Mouse (Mus musculus): ENCODE measurements around the gene Taf12. TPM values are rescaled to one million over a fixed set of nuclear protein-coding genes. Genes with fewer than 3 reads are reported as not detected.
A peak's percentile ranks its signal among the peaks of the same experiment; 100 is the strongest.

Gene Taf12
- total and polyA plus RNA-seq, 3 experiments, result 16.1 to 34.6 (median 29.8) TPM

DNA sequence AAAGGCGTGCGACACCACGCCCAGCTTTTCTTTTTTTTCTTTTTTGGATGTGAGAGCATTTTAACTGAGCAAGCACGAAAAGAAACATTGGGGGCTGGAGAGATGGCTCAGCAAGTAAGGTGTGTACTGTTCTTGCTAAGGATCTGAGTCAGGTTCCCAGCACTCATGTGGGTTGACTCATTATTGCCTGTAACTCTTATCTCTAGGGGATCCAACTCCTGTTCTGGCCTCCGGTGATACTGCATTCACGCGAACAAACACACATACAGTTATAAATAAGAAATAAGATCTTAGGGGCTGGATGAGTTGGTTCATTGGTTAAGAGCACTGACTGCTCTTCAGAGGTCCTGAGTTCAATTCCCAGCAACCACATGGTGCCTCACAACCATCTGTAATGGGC is 10.9 kb upstream of the Taf12 start:
- 94% methylated on average over 7 of the region's 7 CpGs for WGBS

DNA sequence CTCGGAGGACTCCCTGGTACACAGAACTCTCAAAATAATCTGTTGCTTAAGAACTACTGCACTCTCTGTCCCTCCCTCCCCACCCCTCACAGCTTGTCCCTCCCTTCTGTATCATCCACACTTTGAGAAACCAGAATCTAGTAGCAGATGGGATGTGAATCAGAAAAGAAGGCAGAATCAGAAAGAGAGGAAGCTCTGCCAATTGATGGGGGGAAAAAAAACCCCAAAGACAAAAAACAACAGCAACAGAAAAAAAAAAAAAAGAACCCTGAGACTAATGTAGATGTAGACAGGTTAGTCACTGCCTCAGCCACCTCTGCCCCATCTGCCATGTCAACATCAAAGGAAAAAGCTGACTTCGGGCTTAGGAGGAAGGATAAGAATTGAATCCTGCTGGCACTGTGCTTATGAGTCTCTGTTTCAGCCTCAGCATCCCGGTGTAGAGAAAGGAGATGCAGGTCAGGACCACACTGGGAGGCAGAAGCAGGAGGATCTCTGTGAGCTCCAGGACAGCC is 7.3 kb upstream of the Taf12 start:
- no peaks in the 10 kb centered on the region for H3K4me1 ChIP-seq (ENCODE audit: control insufficient read depth, insufficient read depth, low read length)
- no peak overlapping the region for H3K4me3 ChIP-seq
- no peak overlapping the region for H3K9ac ChIP-seq (ENCODE audit: low read depth, low read length)
- no peaks in the 10 kb centered on the region for H3K79me2 ChIP-seq (replicated peaks; ENCODE audit: control insufficient read depth, insufficient read depth, low read length)
- H3K27me3 ChIP-seq (ENCODE audit: control insufficient read depth, insufficient read depth, low read length), result no peaks in the 10 kb centered on the region
- DNase-seq, result no peak
- WGBS, result 64% methylated on average over 3 of the region's 3 CpGs
- no peak for TF ChIP-seq POLR2A (IDR thresholded peaks at IDR 0.05; ENCODE audit: insufficient read depth, low read depth, low read length)
- TF ChIP-seq CTCF (IDR thresholded peaks at IDR 0.05), result no peak
- no peak for TF ChIP-seq EP300 (IDR thresholded peaks at IDR 0.05; ENCODE audit: insufficient read depth, low read depth, low read length)
- no peak overlapping the region for H3K27ac ChIP-seq
- no peaks in the 10 kb centered on the region for H3K36me3 ChIP-seq (ENCODE audit: control insufficient read depth, insufficient read depth, low read length)
- intact Hi-C loops (cut with DNase I), result no loop called here

More for the DNA sequence above, 10.9 kb upstream of the Taf12 start:
- no peak overlapping the region for H3K27ac ChIP-seq
- H3K9ac ChIP-seq (ENCODE audit: low read depth, low read length), result no peak overlapping the region
- TF ChIP-seq CTCF (IDR thresholded peaks at IDR 0.05) (no peak), POLR2A (IDR thresholded peaks at IDR 0.05; ENCODE audit: insufficient read depth, low read depth, low read length) (no peak), EP300 (IDR thresholded peaks at IDR 0.05; ENCODE audit: insufficient read depth, low read depth, low read length) (no peak)
- intact Hi-C loops (cut with DNase I), result no loop called here
- no peak for DNase-seq
- no peaks in the 10 kb centered on the region for H3K79me2 ChIP-seq (replicated peaks; ENCODE audit: control insufficient read depth, insufficient read depth, low read length)
- peaks cover 6% of the 10 kb centered on the region; the same call in 1 of the 2 replicates for H3K36me3 ChIP-seq (ENCODE audit: control insufficient read depth, insufficient read depth, low read length)
- H3K27me3 ChIP-seq (ENCODE audit: control insufficient read depth, insufficient read depth, low read length), result no peaks in the 10 kb centered on the region
- peaks cover 4% of the 10 kb centered on the region for H3K4me1 ChIP-seq (ENCODE audit: control insufficient read depth, insufficient read depth, low read length)
- no peak overlapping the region for H3K4me3 ChIP-seq

DNA sequence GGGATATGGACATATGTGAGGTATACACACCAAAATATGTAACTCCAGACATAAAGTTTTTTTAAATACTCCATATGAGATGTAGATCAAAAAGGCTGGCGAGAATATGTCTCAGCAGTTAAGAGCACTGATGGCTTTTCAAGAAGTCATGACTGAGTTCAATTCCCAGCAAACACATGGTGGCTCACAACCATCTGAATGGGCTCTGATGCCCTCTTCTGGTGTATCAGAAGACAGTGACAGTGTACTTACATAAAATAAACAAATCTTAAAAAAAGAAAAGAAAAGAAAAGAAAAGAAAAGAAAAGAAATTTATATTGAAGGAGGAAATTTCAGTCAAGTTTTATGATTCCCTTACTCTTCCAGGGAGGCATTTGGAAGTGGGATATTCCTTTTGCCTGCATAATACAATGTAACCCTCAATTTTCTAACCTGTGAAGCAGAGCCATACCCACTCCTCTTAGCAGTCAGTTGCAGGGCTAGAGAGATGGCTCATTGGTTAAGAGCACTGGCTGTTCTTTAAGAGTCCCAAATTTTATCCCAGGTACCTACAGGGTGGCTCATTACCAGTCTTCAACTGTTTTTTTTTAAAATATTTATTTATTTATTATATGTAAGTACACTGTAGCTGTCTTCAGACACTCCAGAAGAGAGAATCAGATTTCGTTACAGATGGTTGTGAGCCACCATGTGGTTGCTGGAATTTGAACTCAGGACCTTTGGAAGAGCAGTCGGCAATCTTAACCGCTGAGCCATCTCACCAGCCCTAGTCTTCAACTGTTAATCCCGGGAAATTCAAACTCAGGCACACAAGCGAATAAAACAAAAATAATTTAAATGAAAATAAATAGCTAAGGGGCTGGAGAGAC is 5.1 kb upstream of the Taf12 start:
- 5% methylated on average over 6 of the region's 6 CpGs for WGBS
- intact Hi-C loops (cut with DNase I), result no loop called here
- H3K4me3 ChIP-seq, result no peak overlapping the region

DNA sequence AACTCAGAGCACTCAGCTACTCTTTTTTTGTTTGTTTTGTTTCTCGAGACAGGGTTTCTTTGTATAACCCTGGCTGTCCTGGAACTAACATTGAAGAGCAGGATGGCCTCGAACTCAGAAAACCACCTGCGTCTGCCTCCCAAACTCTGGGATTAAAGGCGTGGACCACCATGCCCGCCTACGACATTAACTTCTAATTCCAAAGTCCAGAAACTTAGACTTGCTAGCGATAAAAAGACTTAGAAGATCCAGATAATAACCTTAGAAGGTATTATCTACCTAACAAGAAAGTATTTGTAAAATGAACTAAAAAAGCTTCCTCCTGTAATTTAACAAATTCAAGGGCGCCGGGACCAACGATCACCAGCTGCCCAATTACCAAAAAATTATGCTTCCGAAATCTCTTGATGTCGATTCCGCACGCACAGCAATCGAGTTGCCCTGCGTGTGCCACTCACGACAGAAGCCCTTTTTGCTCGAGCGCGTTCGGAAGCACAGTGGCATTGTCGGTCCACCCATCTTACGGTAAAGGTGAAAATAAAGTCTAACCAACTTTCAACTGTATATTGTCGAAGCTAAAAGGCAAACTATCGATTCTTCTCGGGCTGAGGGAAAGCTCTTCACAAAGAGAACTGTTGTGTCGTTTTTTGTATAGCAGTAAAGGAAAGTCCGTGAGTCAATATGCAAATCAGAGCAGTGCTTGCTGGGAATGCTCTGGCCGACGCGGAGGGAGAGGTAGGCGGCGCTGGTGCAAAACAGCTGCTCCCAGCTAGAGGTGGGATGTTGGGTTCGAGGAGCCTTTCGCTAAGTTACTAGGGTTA is 4.2 kb upstream of the Taf12 start:
- Histone ChIP-seq H3K27me3 (ENCODE audit: control insufficient read depth, insufficient read depth, low read length) (no peaks in the 10 kb centered on the region), H3K79me2 (replicated peaks; ENCODE audit: control insufficient read depth, insufficient read depth, low read length) (no peaks in the 10 kb centered on the region), H3K36me3 (ENCODE audit: control insufficient read depth, insufficient read depth, low read length) (no peaks in the 10 kb centered on the region), H3K9ac (ENCODE audit: low read depth, low read length) (peak overlapping the region; percentile 77), H3K4me3 (peak overlapping the region; percentile 51), H3K27ac (peak overlapping the region; percentile 98), H3K4me1 (ENCODE audit: control insufficient read depth, insufficient read depth, low read length) (no peaks in the 10 kb centered on the region)
- intact Hi-C loops (cut with DNase I), result loop anchor here (5.0 kb wide), 1 partner anchor 152 kb away; the partner anchor contains the start of gene Phactr4
- TF ChIP-seq POLR2A (IDR thresholded peaks at IDR 0.05; ENCODE audit: insufficient read depth, low read depth, low read length), result peak; percentile 100
- peak; percentile 65 for TF ChIP-seq CTCF (IDR thresholded peaks at IDR 0.05)
- TF ChIP-seq EP300 (IDR thresholded peaks at IDR 0.05; ENCODE audit: insufficient read depth, low read depth, low read length), result peak; percentile 99
- WGBS, result under 1% methylated on average over 35 of the region's 35 CpGs
- peak; percentile 84 to 89 for DNase-seq

More for the DNA sequence above, 5.1 kb upstream of the Taf12 start:
- H3K27me3 ChIP-seq (ENCODE audit: control insufficient read depth, insufficient read depth, low read length), result no peaks in the 10 kb centered on the region
- DNase-seq, result no peak
- H3K36me3 ChIP-seq (ENCODE audit: control insufficient read depth, insufficient read depth, low read length), result no peaks in the 10 kb centered on the region
- H3K79me2 ChIP-seq (replicated peaks; ENCODE audit: control insufficient read depth, insufficient read depth, low read length), result no peaks in the 10 kb centered on the region
- no peak for TF ChIP-seq EP300 (IDR thresholded peaks at IDR 0.05; ENCODE audit: insufficient read depth, low read depth, low read length)
- TF ChIP-seq CTCF (IDR thresholded peaks at IDR 0.05), result peak; percentile 63
- peak overlapping the region; percentile 98 for H3K27ac ChIP-seq
- no peaks in the 10 kb centered on the region for H3K4me1 ChIP-seq (ENCODE audit: control insufficient read depth, insufficient read depth, low read length)
- no peak overlapping the region for H3K9ac ChIP-seq (ENCODE audit: low read depth, low read length)

- H3K36me3 ChIP-seq (ENCODE audit: control insufficient read depth, insufficient read depth, low read length), result no peaks in the 10 kb centered on the region
- no peak overlapping the region for H3K9ac ChIP-seq (ENCODE audit: low read depth, low read length)
- no peaks in the 10 kb centered on the region for H3K4me1 ChIP-seq (ENCODE audit: control insufficient read depth, insufficient read depth, low read length)
- intact Hi-C loops (cut with DNase I), result loop anchor here (5.0 kb wide), 1 partner anchor 149 kb away; the partner anchor contains the start of gene Phactr4
- TF ChIP-seq EP300 (IDR thresholded peaks at IDR 0.05; ENCODE audit: insufficient read depth, low read depth, low read length) (no peak), POLR2A (IDR thresholded peaks at IDR 0.05; ENCODE audit: insufficient read depth, low read depth, low read length) (no peak), CTCF (IDR thresholded peaks at IDR 0.05) (no peak)
- no peaks in the 10 kb centered on the region for H3K79me2 ChIP-seq (replicated peaks; ENCODE audit: control insufficient read depth, insufficient read depth, low read length)
- no peak overlapping the region for H3K4me3 ChIP-seq
- no peak overlapping the region for H3K27ac ChIP-seq
- no peaks in the 10 kb centered on the region for H3K27me3 ChIP-seq (ENCODE audit: control insufficient read depth, insufficient read depth, low read length)
- DNase-seq, result no peak
- WGBS, result 42% methylated on average over 2 of the region's 2 CpGs
Observed at GRCm38 (mm10) chr4:132273166-132273565, 1.0 kb upstream of the Taf12 start.
